Mouse (Mus musculus): ENCODE data around the gene Tvp23a.

DNA sequence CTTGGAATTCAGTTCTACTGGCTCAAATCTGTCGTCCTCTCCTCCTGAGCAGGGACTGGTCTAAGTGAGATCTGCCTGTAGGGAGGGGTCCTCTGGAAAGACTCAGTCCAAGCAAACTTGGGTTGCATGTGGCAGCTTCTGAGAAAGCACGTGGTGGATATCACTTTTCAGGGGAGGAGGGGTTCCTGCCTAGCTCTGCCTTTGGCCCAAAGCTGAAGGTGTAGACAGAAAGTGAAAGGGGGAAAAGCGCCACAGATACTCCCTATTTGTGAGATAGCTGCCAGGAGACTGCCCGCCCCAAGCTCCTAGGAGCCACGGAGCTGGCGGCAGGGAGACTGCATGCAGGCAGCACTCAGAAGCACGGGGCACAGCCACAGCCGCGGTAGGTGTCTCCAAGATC lies 42.3 kb upstream of the Tvp23a start:
- TF ChIP-seq CTCF (IDR thresholded peaks at IDR 0.05; ENCODE audit: low read depth, low read length) = no peak
- TF ChIP-seq GATA1 (IDR thresholded peaks at IDR 0.05; ENCODE audit: borderline replicate concordance, low read length) = no peak
- no peak for TF ChIP-seq POLR2AphosphoS5 (IDR thresholded peaks at IDR 0.05; ENCODE audit: insufficient replicate concordance, low read depth, low read length)
- TF ChIP-seq TAL1 (conservative IDR thresholded peaks at IDR 0.05; ENCODE audit: low read depth, low read length) = no peak
- TF ChIP-seq GATA2 (IDR thresholded peaks at IDR 0.05; ENCODE audit: borderline replicate concordance, low read depth, low read length) = no peak

All from G1E (cell line).